Mouse (Mus musculus) fibroblast of lung, adult 2 months (primary cell): ENCODE results near the gene Ryk.
A peak's percentile ranks its signal among the peaks of the same experiment; 100 is the strongest.

Experiments
- DNase-seq: peaks from one replicate; pipeline ENCODE4 v3.0.0-alpha.2; 2011; ENCODE audit warnings: low read depth

Gene Ryk

DNA sequence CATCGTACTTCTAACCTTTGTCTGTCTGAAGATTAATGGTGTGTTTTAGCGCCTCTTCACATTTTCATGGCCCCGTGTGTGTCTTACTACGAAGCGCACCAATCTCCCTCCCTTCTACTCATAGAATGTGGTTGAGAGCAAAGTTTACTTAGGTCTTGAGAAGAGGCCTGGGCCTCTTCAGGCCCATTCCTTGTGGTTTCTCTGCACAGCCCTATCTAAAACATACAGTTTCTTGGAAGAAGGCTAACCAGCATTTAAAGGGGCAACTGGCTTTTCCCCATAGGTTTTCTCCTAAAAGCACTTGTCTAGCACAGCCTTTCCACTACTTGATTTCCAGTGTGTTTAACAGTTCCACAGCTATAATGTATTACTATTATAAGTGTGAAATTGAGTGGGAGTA is 24.7 kb downstream of the Ryk start:
- no peak for DNase-seq

- DNase-seq, result no peak
Observed at GRCm38 (mm10) chr9:102859963-102860362, 25.2 kb downstream of the Ryk start.

DNA sequence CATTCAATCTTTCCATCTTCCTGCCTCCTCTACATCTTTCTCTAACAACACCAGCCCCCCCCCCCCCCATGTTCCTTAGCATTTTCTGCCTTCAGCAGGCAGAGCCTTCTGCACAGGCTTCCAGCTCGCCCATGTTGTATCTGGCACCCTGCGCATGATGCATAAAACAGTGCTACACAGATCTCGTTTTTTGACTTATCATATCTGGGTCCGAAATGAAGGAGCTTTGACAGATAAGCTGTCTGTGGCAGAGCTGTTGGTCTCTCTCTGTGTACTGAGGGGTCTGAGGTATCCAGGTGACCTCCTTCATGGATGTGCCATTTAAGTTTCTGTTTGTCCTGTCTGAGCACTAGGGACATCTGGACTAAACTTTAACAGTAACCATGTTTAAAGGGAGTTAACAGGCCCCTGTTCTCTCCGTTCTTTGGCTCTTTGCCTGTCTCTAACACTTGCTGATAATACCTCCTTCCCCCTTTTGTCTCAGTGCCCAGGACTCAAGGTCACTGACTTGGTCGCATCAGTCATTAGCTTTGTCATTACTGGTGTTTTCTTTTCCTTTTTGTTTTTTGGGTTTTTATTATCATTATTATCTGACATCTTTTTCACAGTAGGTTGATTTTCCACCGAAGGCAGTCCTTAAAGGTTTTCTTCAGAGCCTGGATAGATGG is 26.2 kb downstream of the Ryk start:
- no peak for DNase-seq

DNA sequence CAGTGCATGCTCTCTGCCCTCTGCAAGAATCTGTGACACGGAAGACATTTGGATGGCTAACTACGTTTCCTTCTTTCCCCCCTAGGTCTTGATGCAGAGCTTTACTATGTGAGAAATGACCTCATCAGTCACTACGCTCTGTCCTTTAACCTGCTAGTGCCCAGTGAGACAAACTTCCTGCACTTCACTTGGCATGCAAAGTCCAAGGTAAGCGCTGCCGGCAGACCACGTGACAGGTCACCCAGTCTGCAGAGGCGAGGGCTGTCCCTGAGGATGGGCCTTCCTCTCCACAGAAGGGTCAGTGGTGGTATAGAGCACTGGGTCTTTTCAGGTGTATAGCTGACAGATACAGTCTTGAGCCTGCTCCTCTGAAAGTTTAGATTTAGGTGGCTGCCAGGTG is 27.1 kb downstream of the Ryk start:
- DNase-seq, result no peak

- no peak for DNase-seq
Observed at GRCm38 (mm10) chr9:102862260-102862659, 27.5 kb downstream of the Ryk start.

GRCm38 (mm10) chr9:102863876-102864545 is 29.3 kb downstream of the Ryk start:
- peak; percentile 49 for DNase-seq

DNA sequence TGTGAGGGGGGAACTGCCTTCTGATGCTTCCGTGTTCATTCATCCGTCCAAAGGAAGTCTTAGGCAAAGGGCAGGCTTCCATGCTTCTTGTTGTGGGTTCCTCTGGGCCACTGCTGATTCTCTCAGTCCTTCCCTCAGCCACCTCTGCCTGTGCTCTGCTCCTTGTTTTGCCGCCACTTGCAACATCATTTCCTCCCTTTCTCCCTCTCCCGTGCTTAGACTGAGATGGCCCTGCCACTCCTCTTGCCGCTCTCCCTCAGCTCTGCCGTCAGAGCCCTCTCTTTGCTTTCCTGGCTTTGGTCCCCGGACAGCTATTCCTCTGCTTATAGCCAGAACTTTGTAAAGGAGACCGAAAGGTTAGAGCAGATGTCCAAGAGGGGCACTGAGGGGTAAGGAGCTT is 30.2 kb downstream of the Ryk start:
- no peak for DNase-seq

DNA sequence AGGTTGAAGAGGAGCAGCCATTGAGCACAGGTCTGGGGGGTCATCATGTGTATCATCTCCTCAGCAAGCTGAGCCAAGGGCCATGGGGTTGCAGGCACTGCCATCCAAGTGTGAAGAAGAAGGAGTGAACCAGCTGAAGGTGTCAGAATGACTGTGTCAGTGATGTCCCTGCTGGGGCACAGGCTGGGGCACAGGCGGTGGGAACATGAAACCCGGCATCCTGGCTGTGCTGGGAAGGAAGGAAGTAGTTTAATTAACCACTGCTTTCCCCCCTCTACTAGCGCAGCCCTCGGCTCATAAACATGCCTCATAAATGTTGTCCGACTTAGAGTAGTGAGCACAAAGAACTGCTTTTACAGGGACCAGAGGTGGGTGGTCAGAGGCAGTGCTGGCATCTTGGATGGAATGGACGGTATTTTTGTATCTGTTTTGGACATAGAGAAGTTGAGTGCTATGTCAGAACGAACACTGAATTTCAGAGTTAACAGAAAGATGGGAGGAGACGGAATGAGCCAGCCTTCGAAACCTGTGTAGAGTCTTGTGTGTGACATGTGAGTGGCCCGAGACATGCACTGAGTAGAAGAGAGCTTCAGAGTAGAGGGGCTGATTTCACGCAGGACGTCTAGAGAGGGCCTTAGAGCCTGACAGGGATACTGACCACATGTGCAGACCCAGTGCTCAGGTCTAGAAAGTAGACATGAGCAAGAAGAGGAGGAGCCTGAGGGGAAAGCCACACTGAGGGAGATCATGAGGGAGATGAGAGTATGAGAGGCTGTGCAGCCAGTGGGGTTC is 31.4 kb downstream of the Ryk start:
- no peak for DNase-seq

DNA sequence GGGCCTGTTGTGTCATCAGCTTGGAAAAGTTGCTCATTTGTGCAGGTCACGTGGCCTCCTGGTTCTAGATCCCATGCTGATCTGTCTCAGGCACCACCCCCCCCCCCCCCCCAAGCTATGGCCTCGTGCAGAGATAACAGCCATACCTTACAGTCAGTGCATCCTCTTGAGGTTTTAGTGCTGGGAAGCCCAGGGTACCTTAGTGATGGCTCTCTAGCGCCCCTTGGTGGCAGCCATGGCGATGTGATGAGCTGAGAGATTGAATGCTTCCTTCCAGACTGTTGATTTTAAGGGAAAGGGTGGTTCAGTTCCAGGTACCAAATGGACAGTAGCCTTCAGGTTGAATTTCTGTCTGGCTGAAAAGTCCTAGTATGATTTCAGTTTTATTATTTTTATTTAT is 32.2 kb downstream of the Ryk start:
- peak; percentile 53 for DNase-seq

DNA sequence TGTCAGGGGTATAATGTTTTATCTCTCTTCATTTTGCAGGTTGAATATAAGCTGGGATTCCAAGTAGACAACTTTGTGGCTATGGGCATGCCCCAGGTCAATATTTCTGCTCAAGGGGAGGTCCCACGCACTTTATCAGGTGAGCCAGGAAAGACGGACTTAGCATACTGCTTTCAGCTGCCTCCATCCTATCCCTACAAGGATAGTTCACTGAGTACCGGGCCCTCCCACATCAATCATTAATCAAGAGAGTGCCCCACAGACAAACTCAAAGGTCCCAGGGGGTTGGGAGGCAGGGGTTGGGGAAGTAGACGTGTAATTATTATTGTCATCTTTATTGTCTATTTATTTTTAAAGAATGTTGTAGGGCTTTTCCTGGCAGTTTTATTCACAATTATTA is 32.8 kb downstream of the Ryk start:
- DNase-seq, result no peak

- no peak for DNase-seq
Observed at GRCm38 (mm10) chr9:102868451-102868850, 33.7 kb downstream of the Ryk start.

- no peak for DNase-seq
Observed at GRCm38 (mm10) chr9:102876054-102876690, 41.5 kb downstream of the Ryk start.

DNA sequence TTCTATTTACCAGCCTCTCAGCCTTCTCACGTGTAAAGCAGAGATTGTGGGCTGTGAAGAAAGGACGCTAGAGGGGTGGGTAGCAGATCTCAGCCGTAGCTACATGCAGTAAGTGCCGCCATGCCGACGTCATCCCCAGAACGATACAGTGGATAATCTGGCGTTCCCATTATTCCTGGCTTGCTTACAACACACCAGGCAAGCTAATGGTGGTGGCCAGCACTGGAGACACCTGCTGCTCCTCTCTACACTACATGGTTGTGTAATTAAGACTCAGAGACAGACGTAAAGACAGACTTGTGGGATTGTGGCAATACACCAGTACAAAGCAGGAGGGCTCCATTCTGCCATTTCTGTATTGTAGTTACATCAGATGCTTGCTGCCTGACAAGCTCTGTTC is 43.2 kb downstream of the Ryk start:
- no peak for DNase-seq

DNA sequence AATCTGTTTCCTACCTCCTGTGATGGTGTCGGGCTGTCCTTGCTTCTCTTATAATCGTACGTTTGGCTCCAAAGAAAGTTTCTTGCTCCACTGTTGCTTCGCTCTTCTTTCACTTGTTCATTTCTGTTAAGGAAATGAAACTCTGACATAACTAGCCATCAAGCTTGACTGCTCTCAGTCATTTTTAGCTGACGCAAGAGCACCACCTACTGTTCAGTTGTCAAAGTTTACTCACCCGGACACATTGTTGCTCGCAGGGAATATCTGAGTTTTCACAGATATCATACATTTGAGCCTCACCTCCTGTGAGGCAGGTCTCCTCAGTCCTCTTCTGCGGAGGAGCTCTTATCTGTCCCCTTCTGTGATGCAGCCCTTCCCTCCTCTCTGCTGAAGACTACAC is 44.8 kb downstream of the Ryk start:
- DNase-seq, result peak; percentile 31

DNA sequence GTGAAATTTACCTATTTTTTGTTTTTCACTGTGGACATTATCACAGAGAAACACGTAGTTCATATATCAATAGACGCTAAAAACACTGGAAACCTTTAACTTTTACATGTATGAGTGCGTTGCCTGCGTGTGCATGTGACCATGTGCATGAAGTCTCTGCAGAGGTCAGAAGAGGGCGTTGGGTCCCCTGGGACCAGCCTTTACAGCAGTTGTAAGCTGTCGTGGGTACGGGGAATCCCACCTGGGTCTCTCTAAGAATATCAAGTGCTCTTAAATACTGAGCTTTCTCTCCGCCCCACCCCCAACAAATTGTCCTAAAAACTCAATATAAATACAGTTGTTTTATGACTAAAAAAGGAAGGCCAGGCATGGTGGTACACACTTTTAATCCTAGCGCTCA is 50.0 kb downstream of the Ryk start:
- no peak for DNase-seq

DNA sequence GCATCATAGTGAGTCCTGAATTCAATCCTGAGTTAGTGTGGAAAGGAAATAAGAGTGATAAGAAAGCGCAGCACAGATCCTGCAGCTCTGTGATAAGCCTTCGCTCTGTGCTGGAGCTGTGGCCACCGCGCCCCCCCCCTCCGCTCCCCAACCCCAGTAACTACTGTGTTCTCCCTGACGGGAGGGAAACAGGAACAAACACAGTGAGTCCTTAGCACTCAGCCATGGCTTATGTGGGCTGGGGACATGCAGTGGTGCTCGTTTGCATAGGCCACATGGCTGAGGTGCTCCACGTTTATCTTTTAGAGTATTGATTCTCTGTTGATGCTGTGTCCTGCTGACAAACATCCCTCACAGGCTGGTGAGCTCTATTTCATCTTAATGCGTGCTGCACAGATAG is 55.4 kb downstream of the Ryk start:
- DNase-seq, result no peak

DNA sequence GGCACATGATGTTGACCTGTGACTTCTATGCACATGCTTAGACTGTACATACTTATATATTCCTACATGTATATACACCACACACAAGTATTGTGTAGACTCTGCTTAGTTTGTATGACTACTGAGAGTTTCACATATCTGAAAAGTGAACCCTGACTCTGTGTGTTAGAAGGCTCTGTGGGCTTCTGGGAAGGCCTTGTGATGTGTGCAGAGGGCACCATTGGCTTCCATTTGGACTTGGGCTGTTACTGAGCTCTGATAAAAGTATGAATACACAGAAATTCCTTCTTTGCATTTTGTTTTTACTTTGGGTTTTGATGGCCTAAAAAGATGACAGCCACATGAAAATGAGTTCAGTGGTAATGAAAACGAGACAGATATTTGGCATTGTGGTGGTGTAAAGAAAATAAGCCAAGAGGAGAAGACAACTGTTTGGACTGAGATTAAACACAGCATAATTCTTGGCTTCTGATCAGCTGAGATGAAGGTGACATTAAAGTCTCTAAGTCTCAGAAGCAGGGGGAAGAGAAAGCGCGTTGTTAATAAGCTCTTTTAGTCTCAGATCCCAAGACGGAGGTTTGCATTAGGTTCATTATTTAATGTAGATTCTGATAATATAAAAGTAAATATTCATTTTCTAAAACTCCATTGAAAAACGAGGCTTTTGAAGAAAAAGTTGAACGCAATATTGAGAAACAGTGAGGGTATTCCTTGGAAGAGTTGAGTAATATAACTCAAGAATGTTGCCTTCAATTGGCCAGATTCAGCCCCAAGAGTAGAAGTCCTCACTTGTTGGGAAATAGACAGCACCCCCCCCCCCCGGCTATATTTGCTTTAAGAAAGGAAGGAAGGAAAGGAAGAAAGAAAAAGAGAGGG is 58.0 kb downstream of the Ryk start:
- DNase-seq, result no peak

- DNase-seq, result no peak
Observed at GRCm38 (mm10) chr9:102893356-102893870, 58.7 kb downstream of the Ryk start.

DNA sequence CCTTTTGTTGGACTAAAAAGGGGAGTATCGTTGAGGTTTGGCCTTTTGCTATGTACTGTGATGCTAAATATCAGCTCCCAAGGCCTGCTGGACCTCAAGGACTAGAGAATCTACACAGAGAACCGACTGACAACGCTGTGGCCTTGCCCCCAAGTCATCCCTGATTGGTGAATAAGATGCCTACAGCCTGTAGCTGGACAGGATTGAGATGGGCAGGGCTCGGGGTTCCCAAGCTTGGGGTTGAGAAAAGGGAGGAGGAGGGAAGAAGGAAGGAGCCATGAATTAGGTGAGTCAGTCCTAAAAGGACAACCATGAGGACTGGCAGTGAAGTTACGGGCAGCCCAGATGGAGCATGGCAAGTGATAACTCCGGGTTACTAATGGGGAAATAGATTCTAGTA is 65.2 kb downstream of the Ryk start:
- DNase-seq, result no peak

GRCm38 (mm10) chr9:102902308-102902707 is 67.6 kb downstream of the Ryk start:
- DNase-seq, result no peak

GRCm38 (mm10) chr9:102904952-102905351 is 70.2 kb downstream of the Ryk start:
- DNase-seq, result no peak

DNA sequence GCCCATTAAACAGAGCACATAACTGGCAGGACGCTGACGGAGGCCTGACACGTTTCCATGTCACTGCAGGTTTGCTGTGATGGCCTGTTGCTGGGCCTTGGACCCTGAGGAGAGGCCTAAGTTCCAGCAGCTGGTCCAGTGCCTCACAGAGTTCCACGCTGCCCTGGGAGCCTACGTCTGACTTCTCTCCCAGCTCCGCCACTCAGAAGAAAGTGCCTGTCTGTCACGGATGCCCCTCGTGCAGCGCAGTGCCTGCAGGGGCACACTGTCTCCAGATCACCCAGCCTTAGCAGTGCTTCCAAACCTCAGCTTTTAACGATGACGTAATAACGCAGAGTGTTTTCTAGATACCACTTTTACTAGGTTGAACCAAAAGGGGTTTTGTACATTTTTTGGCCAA is 72.1 kb downstream of the Ryk start:
- no peak for DNase-seq
